Mouse (Mus musculus) midbrain, embryonic 11.5 days (tissue): ENCODE results near the gene Riok2. TPM values are rescaled to one million over a fixed set of nuclear protein-coding genes. Genes with fewer than 3 reads are reported as not detected.

ENCODE experiments used
- ATAC-seq: fragments of 200-750 bp; cut with Nextera tagmentation; 2 replicates; pipeline ENCODE4 v1.8.0; 2017; ENCODE audit warnings: moderate TSS enrichment, moderate library complexity; ENCODE audit not compliant: low FRiP score
- DNase-seq: peaks from one replicate; pipeline ENCODE4 v3.0.0; 2015; ENCODE audit warnings: low spot score; ENCODE audit errors: missing footprints
- H3K27ac ChIP-seq: fragments of 300-500 bp; sonication (generic); 2 replicates; pipeline ENCODE4 v1.5.1; 2014; ENCODE audit warnings: low read depth, low read length
- H3K27me3 ChIP-seq: fragments of 300-500 bp; sonication (generic); 2 replicates; pipeline ENCODE4 v1.6.1; 2014; ENCODE audit warnings: mild to moderate bottlenecking, low read length, moderate library complexity, mixed read lengths; ENCODE audit not compliant: control insufficient read depth, insufficient read depth
- H3K36me3 ChIP-seq: fragments of 300-500 bp; sonication (generic); 2 replicates; pipeline ENCODE4 v1.6.1; 2014; ENCODE audit warnings: mild to moderate bottlenecking, low read length, moderate library complexity, mixed read lengths; ENCODE audit not compliant: control insufficient read depth, insufficient read depth
- H3K4me1 ChIP-seq: fragments of 300-500 bp; sonication (generic); 2 replicates; pipeline ENCODE4 v1.6.1; 2014; ENCODE audit warnings: low read length; ENCODE audit not compliant: control insufficient read depth, insufficient read depth
- H3K4me2 ChIP-seq: fragments of 300-500 bp; sonication (generic); 2 replicates; pipeline ENCODE4 v1.6.1; 2014; ENCODE audit warnings: mild to moderate bottlenecking, moderate library complexity
- H3K4me3 ChIP-seq: fragments of 300-500 bp; sonication (generic); 2 replicates; pipeline ENCODE4 v1.5.1; 2014; ENCODE audit warnings: low read depth, low read length
- H3K9ac ChIP-seq: fragments of 300-500 bp; sonication (generic); 2 replicates; pipeline ENCODE4 v1.6.1; 2014; ENCODE audit warnings: low read length
- H3K9me3 ChIP-seq: fragments of 300-500 bp; sonication (generic); 2 replicates; pipeline ENCODE4 v1.6.1; 2016; ENCODE audit warnings: low read length; ENCODE audit not compliant: control insufficient read depth
- WGBS: fragments of 180-500 bp; shearing (Covaris S2); extraction: QIAGEN DNeasy Blood & Tissue Kit; methylation state at CpG from one replicate; pipeline ENCODE4 v1.1.7; 2014; 5-methylcytosine and 5-hydroxymethylcytosine counted together
- polyA plus RNA-seq: library from polyadenylated mRNA; unstranded; fragments of >200 nt; fragmentation: Nextera tagmentation; extraction: Ambion mirVana; gene quantifications from 2 replicates; pipeline ENCODE4 v1.2.1, GENCODE M21; 2014

The Riok2 gene
- polyA plus RNA-seq, 1 experiment from 2014 or later = 33.0 TPM

DNA sequence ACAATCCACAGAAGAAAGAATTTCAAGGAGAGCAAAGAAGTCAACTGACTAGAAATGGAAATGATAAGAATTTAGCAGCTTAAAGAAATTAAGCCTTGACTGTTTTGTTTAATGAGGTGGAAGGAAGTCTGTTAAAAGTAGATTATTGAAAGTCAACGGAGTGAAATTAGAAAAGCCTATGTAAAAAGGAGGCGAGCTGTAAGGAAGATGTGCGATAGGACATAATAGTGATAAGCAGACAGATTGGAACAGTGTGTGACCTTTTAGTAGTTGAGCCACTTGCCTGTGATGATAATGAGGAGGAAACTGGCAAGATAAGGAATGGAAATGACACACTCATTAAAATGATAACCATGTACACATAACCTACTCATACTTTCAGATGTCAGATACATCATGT lies 10.4 kb downstream of the Riok2 start:
- Histone ChIP-seq H3K4me3 (no peak overlapping the region), H3K27ac (no peak overlapping the region), H3K9ac (no peak overlapping the region), H3K36me3 (peaks cover 18% of the 10 kb centered on the region), H3K9me3 (no peaks in the 10 kb centered on the region), H3K4me2 (no peak overlapping the region), H3K4me1 (no peaks in the 10 kb centered on the region), H3K27me3 (no peaks in the 10 kb centered on the region)
- DNase-seq (no peak), ATAC-seq (no peak)
- 92% methylated on average over 3 of the region's 3 CpGs for WGBS

DNA sequence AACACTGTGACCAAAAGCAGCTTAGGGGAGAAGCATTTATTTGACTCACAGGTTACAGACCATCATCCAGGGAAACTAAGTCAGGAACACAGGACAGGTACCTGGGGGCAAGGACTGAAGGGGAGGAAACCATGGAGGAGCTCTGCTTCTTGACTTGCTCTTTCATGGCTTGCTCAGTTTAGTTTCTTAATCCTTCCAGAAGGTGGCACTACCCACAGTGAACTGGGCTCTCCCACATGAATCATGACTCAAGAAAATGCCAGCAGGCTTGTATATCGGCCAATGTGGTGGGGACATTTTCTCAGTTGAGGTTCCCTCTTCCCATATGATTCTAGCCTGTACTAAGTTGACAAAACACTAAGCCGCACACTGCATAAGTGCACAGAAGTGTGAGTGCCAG lies 12.0 kb downstream of the Riok2 start:
- ATAC-seq = no peak
- Histone ChIP-seq H3K9me3 (no peaks in the 10 kb centered on the region), H3K27me3 (no peaks in the 10 kb centered on the region), H3K9ac (no peak overlapping the region), H3K36me3 (peaks cover 17% of the 10 kb centered on the region), H3K27ac (no peak overlapping the region), H3K4me1 (no peaks in the 10 kb centered on the region), H3K4me3 (no peak overlapping the region), H3K4me2 (no peak overlapping the region)
- DNase-seq = no peak
- 81% methylated on average over 2 of the region's 2 CpGs for WGBS

DNA sequence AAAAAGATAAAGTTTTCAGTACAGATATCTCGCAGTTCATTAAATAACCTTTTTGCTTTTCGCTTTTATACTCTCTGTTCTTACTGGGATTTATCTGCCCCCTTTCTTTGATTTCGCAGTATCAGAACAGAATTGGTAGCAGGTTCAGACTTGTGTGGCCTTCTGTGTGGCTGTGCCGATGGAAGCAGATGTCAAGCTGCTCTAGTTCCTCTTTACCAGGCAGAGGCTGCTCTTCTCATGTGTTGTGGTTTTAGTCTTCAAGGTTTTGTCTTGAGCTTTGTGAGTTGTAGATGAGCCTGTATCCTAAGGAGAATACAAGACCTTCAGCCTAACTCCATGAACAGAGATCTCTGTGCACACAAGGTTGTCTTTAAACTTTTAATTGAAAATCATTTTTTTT lies 17.7 kb downstream of the Riok2 start:
- H3K9ac ChIP-seq = no peak overlapping the region
- no peaks in the 10 kb centered on the region for H3K9me3 ChIP-seq
- no peaks in the 10 kb centered on the region for H3K4me1 ChIP-seq
- no peak overlapping the region for H3K4me3 ChIP-seq
- DNase-seq (peak; percentile 60), ATAC-seq (no peak)
- H3K27ac ChIP-seq = no peak overlapping the region
- WGBS = 94% methylated on average over 4 of the region's 4 CpGs
- H3K4me2 ChIP-seq = no peak overlapping the region
- peaks cover 8% of the 10 kb centered on the region; the same call in 1 of the 2 replicates for H3K36me3 ChIP-seq
- H3K27me3 ChIP-seq = no peaks in the 10 kb centered on the region

GRCm38 (mm10) chr17:17392863-17393262 lies 18.8 kb downstream of the Riok2 start:
- H3K9me3 ChIP-seq = no peaks in the 10 kb centered on the region
- H3K27ac ChIP-seq = no peak overlapping the region
- peaks cover 3% of the 10 kb centered on the region; the same call in 1 of the 2 replicates for H3K36me3 ChIP-seq
- no peaks in the 10 kb centered on the region for H3K4me1 ChIP-seq
- H3K9ac ChIP-seq = no peak overlapping the region
- ATAC-seq (no peak), DNase-seq (no peak)
- WGBS = 66% methylated on average over 7 of the region's 7 CpGs
- H3K4me3 ChIP-seq = no peak overlapping the region
- H3K4me2 ChIP-seq = no peak overlapping the region
- H3K27me3 ChIP-seq = no peaks in the 10 kb centered on the region

GRCm38 (mm10) chr17:17393300-17393699 lies 19.2 kb downstream of the Riok2 start:
- Histone ChIP-seq H3K36me3 (peaks cover 3% of the 10 kb centered on the region; the same call in 1 of the 2 replicates), H3K27me3 (no peaks in the 10 kb centered on the region), H3K4me1 (no peaks in the 10 kb centered on the region), H3K4me3 (no peak overlapping the region), H3K27ac (no peak overlapping the region), H3K4me2 (no peak overlapping the region), H3K9me3 (no peaks in the 10 kb centered on the region), H3K9ac (no peak overlapping the region)
- DNase-seq (no peak), ATAC-seq (no peak)
- WGBS = 92% methylated on average over 6 of the region's 6 CpGs

- WGBS = 34% methylated on average over 4 of the region's 4 CpGs
- peak; percentile 95 for DNase-seq
- Histone ChIP-seq H3K27ac (no peak overlapping the region), H3K36me3 (peaks cover 3% of the 10 kb centered on the region; the same call in 1 of the 2 replicates), H3K27me3 (no peaks in the 10 kb centered on the region), H3K9ac (no peak overlapping the region), H3K4me3 (no peak overlapping the region), H3K4me2 (no peak overlapping the region), H3K4me1 (no peaks in the 10 kb centered on the region), H3K9me3 (no peaks in the 10 kb centered on the region)
- ATAC-seq = peak; percentile 59; the same call in 1 of the 2 replicates
Measured at GRCm38 (mm10) chr17:17394336-17394735, 20.2 kb downstream of the Riok2 start.

GRCm38 (mm10) chr17:17396869-17397268 lies 22.8 kb downstream of the Riok2 start:
- H3K27ac ChIP-seq = no peak overlapping the region
- no peaks in the 10 kb centered on the region for H3K4me1 ChIP-seq
- H3K36me3 ChIP-seq = no peaks in the 10 kb centered on the region; the same call in 1 of the 2 replicates
- no peak overlapping the region for H3K9ac ChIP-seq
- H3K4me3 ChIP-seq = no peak overlapping the region
- no peak for DNase-seq
- H3K27me3 ChIP-seq = no peaks in the 10 kb centered on the region; the same call in 1 of the 2 replicates
- no peaks in the 10 kb centered on the region for H3K9me3 ChIP-seq
- H3K4me2 ChIP-seq = no peak overlapping the region
- peak; percentile 31 for ATAC-seq
- 9% methylated on average over 1 of the region's 1 CpGs for WGBS

GRCm38 (mm10) chr17:17398664-17399063 lies 24.6 kb downstream of the Riok2 start:
- no peak overlapping the region for H3K4me2 ChIP-seq
- H3K27ac ChIP-seq = no peak overlapping the region
- H3K36me3 ChIP-seq = no peaks in the 10 kb centered on the region
- no peak for DNase-seq
- ATAC-seq = no peak
- no peaks in the 10 kb centered on the region for H3K9me3 ChIP-seq
- no peaks in the 10 kb centered on the region; the same call in 1 of the 2 replicates for H3K27me3 ChIP-seq
- H3K4me1 ChIP-seq = peaks cover 5% of the 10 kb centered on the region; the same call in 1 of the 2 replicates
- 88% methylated on average over 2 of the region's 2 CpGs for WGBS
- no peak overlapping the region for H3K9ac ChIP-seq
- no peak overlapping the region for H3K4me3 ChIP-seq

- ATAC-seq (peak; percentile 98), DNase-seq (peak; percentile 96)
- Histone ChIP-seq H3K36me3 (no peaks in the 10 kb centered on the region), H3K4me2 (peak within 1 kb of the TSS; percentile 49), H3K9me3 (no peaks in the 10 kb centered on the region), H3K4me1 (peaks cover 10% of the 10 kb centered on the region), H3K4me3 (peak within 1 kb of the TSS; percentile 38), H3K9ac (peak within 1 kb of the TSS; percentile 44), H3K27ac (peak within 1 kb of the TSS; percentile 17; the same call in 1 of the 2 replicates), H3K27me3 (no peaks in the 10 kb centered on the region; the same call in 1 of the 2 replicates)
- 27% methylated on average over 6 of the region's 6 CpGs for WGBS
Measured at GRCm38 (mm10) chr17:17402222-17403004, 28.3 kb downstream of the Riok2 start, which contains the start of gene Lix1. Lix1 (plus strand) TSS chr17:17402672.
